Mouse (Mus musculus) E14TG2a.4 (cell line): ENCODE results near the gene Glb1.

Experiments used
- CTCF ChIP-seq: conservative IDR thresholded peaks from 2 replicates; pipeline ENCODE4 v1.5.1; 2014; ENCODE audit warnings: low read length
- POU5F1 ChIP-seq: IDR thresholded peaks from 2 replicates; pipeline ENCODE4 v1.6.1; 2014; ENCODE audit warnings: low read length, borderline replicate concordance

- TF ChIP-seq CTCF (no peak), POU5F1 (no peak)
Observed at GRCm38 (mm10) chr9:114517924-114518497, 117.1 kb downstream of the Glb1 start.
